Mouse (Mus musculus) liver, adult 2 months (tissue): ENCODE results near the gene Bcl2l12.

ENCODE experiments used
- CTCF ChIP-seq: fragments of 200-500 bp; IDR thresholded peaks from 2 replicates; pipeline ENCODE4 v1.5.1; 2011; ENCODE audit warnings: low read depth, low read length, control low read depth
- POLR2A ChIP-seq: fragments of 200-500 bp; IDR thresholded peaks from 2 replicates; pipeline ENCODE4 v1.6.1; 2011; ENCODE audit warnings: low read length, control low read depth; ENCODE audit not compliant: insufficient read depth; ENCODE audit errors: extremely low read depth

GRCm38 (mm10) chr7:44960512-44960910 is 38.0 kb downstream of the Bcl2l12 start:
- TF ChIP-seq CTCF (no peak), POLR2A (no peak)
